Mouse (Mus musculus) right cerebral cortex, postnatal 36 days (tissue): ENCODE data around the gene Numb.
"Not testable (repeated sequence)": the region's sequence is repeated elsewhere in the genome, so short reads cannot be mapped to it uniquely, and the experiment has no call there.

Source experiments
- DNase-seq, 2 experiments: peaks; one replicate each; pipeline ENCODE4 v3.0.0; 2022; ENCODE audit warnings: low spot score in 2 of 2, mixed read lengths in 1 of 2

Gene Numb

GRCm38 (mm10) chr12:83922724-83923485 is 1.2 kb upstream of the Numb start:
- no peak for DNase-seq

GRCm38 (mm10) chr12:83920721-83921441 is 853 bp downstream of the Numb start:
- no peak for DNase-seq

- no peak for DNase-seq
These were observed 4.8 kb downstream of the Numb start for GRCm38 (mm10) chr12:83916884-83917283.

- no peak for DNase-seq
These were observed 6.9 kb downstream of the Numb start for GRCm38 (mm10) chr12:83914797-83915196.

GRCm38 (mm10) chr12:83914202-83914740 is 7.5 kb downstream of the Numb start:
- DNase-seq, result no peak

GRCm38 (mm10) chr12:83910451-83910850 is 11.3 kb downstream of the Numb start:
- DNase-seq, result no peak

- no peak for DNase-seq
These were observed 28.8 kb downstream of the Numb start for GRCm38 (mm10) chr12:83892926-83893325.

GRCm38 (mm10) chr12:83891278-83891677 is 30.5 kb downstream of the Numb start:
- no peak for DNase-seq

- DNase-seq, result no peak
These were observed 32.6 kb downstream of the Numb start for GRCm38 (mm10) chr12:83889128-83889527.

- DNase-seq, result no peak
These were observed 36.0 kb downstream of the Numb start for GRCm38 (mm10) chr12:83885516-83886285.

- not testable (repeated sequence) for DNase-seq
These were observed 36.7 kb downstream of the Numb start for GRCm38 (mm10) chr12:83885065-83885464.

- DNase-seq, result peak in 1 of 2 experiments; percentile 20
These were observed 39.2 kb downstream of the Numb start for GRCm38 (mm10) chr12:83882503-83882902.

GRCm38 (mm10) chr12:83882088-83882487 is 39.6 kb downstream of the Numb start:
- DNase-seq, result no peak

GRCm38 (mm10) chr12:83880913-83881312 is 40.8 kb downstream of the Numb start:
- DNase-seq, result no peak

GRCm38 (mm10) chr12:83875097-83875496 is 46.6 kb downstream of the Numb start:
- no peak for DNase-seq

- DNase-seq, result peak; percentile 85 to 90
These were observed 47.1 kb downstream of the Numb start for GRCm38 (mm10) chr12:83874597-83874996.

- no peak for DNase-seq
These were observed 57.2 kb downstream of the Numb start for GRCm38 (mm10) chr12:83864501-83864900.

- no peak for DNase-seq
These were observed 59.9 kb downstream of the Numb start for GRCm38 (mm10) chr12:83861880-83862279.

GRCm38 (mm10) chr12:83860688-83861087 is 61.0 kb downstream of the Numb start:
- DNase-seq, result no peak

GRCm38 (mm10) chr12:83858052-83858451 is 63.7 kb downstream of the Numb start:
- DNase-seq, result no peak

- no peak for DNase-seq
These were observed 66.5 kb downstream of the Numb start for GRCm38 (mm10) chr12:83855211-83855610.

GRCm38 (mm10) chr12:83854281-83854680 is 67.5 kb downstream of the Numb start:
- DNase-seq, result no peak
